Mouse (Mus musculus) heart, postnatal 0 days (tissue): ENCODE data around the gene Dysf.

Experiments
- CTCF ChIP-seq: IDR thresholded peaks from 2 replicates; pipeline ENCODE4 v1.5.1; 2016; ENCODE audit warnings: antibody characterized with exemption, control low read depth, low read depth
- EP300 ChIP-seq: IDR thresholded peaks from 2 replicates; pipeline ENCODE4 v1.6.1; 2016; ENCODE audit warnings: antibody characterized with exemption, low read depth

GRCm38 (mm10) chr6:84059771-84060414, 51.5 kb downstream of the Dysf start:
- TF ChIP-seq EP300 (no peak), CTCF (no peak)
